Mouse (Mus musculus) MEL (cell line): Measurements from ENCODE around the gene Xab2.

Experiments
- CTCF ChIP-seq, 3 experiments: IDR thresholded peaks in 2 of 3; conservative IDR thresholded peaks in 1 of 3; 2 replicates each; pipeline ENCODE4 v1.5.1; 2011 to 2012; ENCODE audit warnings: low read length in 3 of 3, low read depth in 2 of 3, mild to moderate bottlenecking in 2 of 3, improper control_type of control experiment in 1 of 3, inconsistent platforms in 1 of 3, mixed read lengths in 1 of 3, moderate library complexity in 1 of 3; ENCODE audit not compliant: control insufficient read depth in 1 of 3, insufficient read depth in 1 of 3, poor library complexity in 1 of 3, severe bottlenecking in 1 of 3
- ELF1 ChIP-seq: IDR thresholded peaks from 2 replicates; pipeline ENCODE4 v1.6.1; 2014; ENCODE audit warnings: low read depth, mild to moderate bottlenecking, inconsistent platforms, low read length, improper control_type of control experiment, moderate library complexity
- EP300 ChIP-seq, 2 experiments: IDR thresholded peaks; 2 replicates each; pipeline ENCODE4 v1.6.1; 2011; ENCODE audit warnings: improper control_type of control experiment in 2 of 2, low read length in 2 of 2, low read depth in 1 of 2, mild to moderate bottlenecking in 1 of 2
- GATA1 ChIP-seq: IDR thresholded peaks from 2 replicates; pipeline ENCODE4 v1.6.1; 2011; ENCODE audit warnings: low read depth, low read length, improper control_type of control experiment
- HCFC1 ChIP-seq: IDR thresholded peaks from 2 replicates; pipeline ENCODE4 v1.6.1; 2012; ENCODE audit warnings: low read depth, mild to moderate bottlenecking, inconsistent platforms, low read length, improper control_type of control experiment, moderate library complexity
- JUND ChIP-seq: IDR thresholded peaks from 2 replicates; pipeline ENCODE4 v1.6.1; 2011; ENCODE audit warnings: low read depth, mild to moderate bottlenecking, improper control_type of control experiment, low read length
- MAZ ChIP-seq: IDR thresholded peaks from 2 replicates; pipeline ENCODE4 v1.6.1; 2012; ENCODE audit warnings: low read depth, mild to moderate bottlenecking, inconsistent platforms, low read length, improper control_type of control experiment
- MEF2A ChIP-seq: IDR thresholded peaks from 2 replicates; pipeline ENCODE4 v1.6.1; 2014; ENCODE audit warnings: low read depth, mild to moderate bottlenecking, inconsistent platforms, low read length, improper control_type of control experiment; ENCODE audit not compliant: poor library complexity, insufficient replicate concordance, severe bottlenecking; ENCODE audit errors: extremely low read depth
- NELFE ChIP-seq: IDR thresholded peaks from 2 replicates; pipeline ENCODE4 v1.6.1; 2011; ENCODE audit warnings: low read depth, low read length, improper control_type of control experiment
- POLR2A ChIP-seq, 2 experiments: IDR thresholded peaks; 2 replicates each; pipeline ENCODE4 v1.6.1; 2011 to 2012; ENCODE audit warnings: low read length in 2 of 2, mild to moderate bottlenecking in 2 of 2, control low read depth in 1 of 2, improper control_type of control experiment in 1 of 2, low read depth in 1 of 2, moderate library complexity in 1 of 2; ENCODE audit not compliant: control insufficient read depth in 1 of 2, insufficient read depth in 1 of 2, poor library complexity in 1 of 2
- POLR2AphosphoS5 ChIP-seq: IDR thresholded peaks from 2 replicates; pipeline ENCODE4 v1.6.1; 2012; ENCODE audit warnings: low read depth, borderline replicate concordance, mild to moderate bottlenecking, inconsistent platforms, low read length, moderate library complexity, mixed read lengths
- TCF12 ChIP-seq: IDR thresholded peaks from 2 replicates; pipeline ENCODE4 v1.6.1; 2014; ENCODE audit warnings: low read depth, mild to moderate bottlenecking, inconsistent platforms, low read length, improper control_type of control experiment, moderate library complexity
- ZC3H11A ChIP-seq: IDR thresholded peaks from 2 replicates; pipeline ENCODE4 v1.6.1; 2012; ENCODE audit warnings: low read depth, mild to moderate bottlenecking, inconsistent platforms, low read length, improper control_type of control experiment
- ZKSCAN1 ChIP-seq: IDR thresholded peaks from 2 replicates; pipeline ENCODE4 v1.6.1; 2012; ENCODE audit warnings: low read depth, mild to moderate bottlenecking, inconsistent platforms, low read length, improper control_type of control experiment, moderate library complexity

GRCm38 (mm10) chr8:3586452-3586851 is 34.7 kb downstream of the Xab2 start:
- TF ChIP-seq POLR2A (IDR thresholded peaks at IDR 0.05; ENCODE audit: control insufficient read depth in 1 of 2, insufficient read depth in 1 of 2, low read depth in 1 of 2, low read length in 2 of 2, poor library complexity in 1 of 2) (no peak), GATA1 (peak; percentile 41), ZKSCAN1 (no peak), MAZ (no peak), JUND (no peak), NELFE (no peak), EP300 (IDR thresholded peaks at IDR 0.05; ENCODE audit: low read depth in 1 of 2, low read length in 2 of 2) (peak; percentile 43 to 52; a peak in 2 of 4 replicates), CTCF (IDR thresholded peaks at IDR 0.05 in 2 of 3, conservative IDR thresholded peaks at IDR 0.05 in 1 of 3; ENCODE audit: control insufficient read depth in 1 of 3, insufficient read depth in 1 of 3, low read depth in 2 of 3, low read length in 3 of 3, poor library complexity in 1 of 3, severe bottlenecking in 1 of 3) (no peak), TCF12 (peak; percentile 49; the same call in 1 of the 2 replicates), POLR2AphosphoS5 (no peak), ZC3H11A (no peak), MEF2A (no peak), ELF1 (no peak), HCFC1 (no peak)
